Mouse (Mus musculus) left cerebral cortex, postnatal 10 days (tissue): Measurements from ENCODE around the gene Tnnt2. TPM values are rescaled to one million over a fixed set of nuclear protein-coding genes. Genes with fewer than 3 reads are reported as not detected.

Experiments
- DNase-seq, 2 experiments: peaks; one replicate each; pipeline ENCODE4 v3.0.0; 2021 to 2022; ENCODE audit warnings: low spot score in 2 of 2, mixed read lengths in 1 of 2; ENCODE audit errors: extremely low spot score in 1 of 2
- intact Hi-C: fragments of 180-260 bp; cut with DNase I; formaldehyde crosslinking; loops from one replicate; pipeline ENCODE4 v1.15.1; 2025
- total RNA-seq, 2 experiments: library from RNA; stranded (reverse); gene quantifications; 2 replicates each; pipeline ENCODE4 v1.2.3; 2021

Tnnt2 gene
- total RNA-seq, 2 experiments from 2014 or later = 2.0 to 3.3 TPM

GRCm38 (mm10) chr1:135813687-135814395 is 22.3 kb upstream of the Tnnt2 start:
- intact Hi-C loops = no loop called here
- no peak for DNase-seq

GRCm38 (mm10) chr1:135814531-135814930 is 21.6 kb upstream of the Tnnt2 start:
- intact Hi-C loops = no loop called here
- no peak for DNase-seq

- no peak for DNase-seq
- intact Hi-C loops = no loop called here
These were observed 18.6 kb upstream of the Tnnt2 start for GRCm38 (mm10) chr1:135817595-135817994.

GRCm38 (mm10) chr1:135818481-135819086 is 17.6 kb upstream of the Tnnt2 start, which contains the start of gene Lad1:
Gene Lad1, plus strand, starts transcription at chr1:135818598.
- intact Hi-C loops = no loop called here
- DNase-seq = no peak

GRCm38 (mm10) chr1:135820071-135820470 is 16.1 kb upstream of the Tnnt2 start:
- DNase-seq = no peak
- intact Hi-C loops = no loop called here

GRCm38 (mm10) chr1:135820736-135821364 is 15.3 kb upstream of the Tnnt2 start:
- DNase-seq = no peak

GRCm38 (mm10) chr1:135821780-135822179 is 14.4 kb upstream of the Tnnt2 start:
- intact Hi-C loops = no loop called here
- DNase-seq = no peak

More at GRCm38 (mm10) chr1:135820736-135821364, 15.3 kb upstream of the Tnnt2 start:
- intact Hi-C loops = no loop called here

- DNase-seq = no peak
- intact Hi-C loops = no loop called here
These were observed 7.2 kb upstream of the Tnnt2 start for GRCm38 (mm10) chr1:135828918-135829317.

- no peak for DNase-seq
- intact Hi-C loops = no loop called here
These were observed 1.8 kb upstream of the Tnnt2 start for GRCm38 (mm10) chr1:135834206-135834859.

GRCm38 (mm10) chr1:135834983-135835382 is 1.2 kb upstream of the Tnnt2 start:
- intact Hi-C loops = no loop called here
- no peak for DNase-seq

- no peak for DNase-seq
- intact Hi-C loops = no loop called here
These were observed 2.5 kb downstream of the Tnnt2 start for GRCm38 (mm10) chr1:135838626-135839025.

- intact Hi-C loops = no loop called here
These were observed 2.9 kb downstream of the Tnnt2 start for GRCm38 (mm10) chr1:135839065-135839464.

GRCm38 (mm10) chr1:135840675-135841395 is 4.7 kb downstream of the Tnnt2 start:
- DNase-seq = no peak
- intact Hi-C loops = no loop called here

More at GRCm38 (mm10) chr1:135839065-135839464, 2.9 kb downstream of the Tnnt2 start:
- no peak for DNase-seq

GRCm38 (mm10) chr1:135843519-135844262 is 7.5 kb downstream of the Tnnt2 start:
- intact Hi-C loops = no loop called here
- no peak for DNase-seq

- intact Hi-C loops = no loop called here
- no peak for DNase-seq
These were observed 8.3 kb downstream of the Tnnt2 start for GRCm38 (mm10) chr1:135844481-135844880.

GRCm38 (mm10) chr1:135846632-135847031 is 10.5 kb downstream of the Tnnt2 start:
- intact Hi-C loops = no loop called here
- no peak for DNase-seq

GRCm38 (mm10) chr1:135847139-135847562 is 11.0 kb downstream of the Tnnt2 start:
- intact Hi-C loops = no loop called here

More at GRCm38 (mm10) chr1:135847139-135847562, 11.0 kb downstream of the Tnnt2 start:
- no peak for DNase-seq
